Mouse (Mus musculus): ENCODE measurements around the gene Prr5l. TPM values are rescaled to one million over a fixed set of nuclear protein-coding genes. Genes with fewer than 3 reads are reported as not detected.
A peak's percentile ranks its signal among the peaks of the same experiment; 100 is the strongest.
"Not testable (repeated sequence)": the region's sequence is repeated elsewhere in the genome, so short reads cannot be mapped to it uniquely, and the experiment has no call there.

Gene Prr5l
- total RNA-seq, 2 experiments from 2014 or later: 3.7 to 7.0 TPM

- DNase-seq (ENCODE audit: low spot score in 2 of 2): no peak
Measured at GRCm38 (mm10) chr2:101763503-101763902, 119.3 kb downstream of the Prr5l start.

GRCm38 (mm10) chr2:101762955-101763386 is 119.9 kb downstream of the Prr5l start:
- DNase-seq (ENCODE audit: low spot score in 2 of 2): no peak

GRCm38 (mm10) chr2:101762405-101762804 is 120.4 kb downstream of the Prr5l start:
- no peak for DNase-seq (ENCODE audit: low spot score in 2 of 2)

GRCm38 (mm10) chr2:101761898-101762297 is 120.9 kb downstream of the Prr5l start:
- no peak for DNase-seq (ENCODE audit: low spot score in 2 of 2)

GRCm38 (mm10) chr2:101759523-101760277 is 123.1 kb downstream of the Prr5l start:
- DNase-seq (ENCODE audit: low spot score in 2 of 2): peak in 1 of 2 experiments; percentile 20

- no peak for DNase-seq (ENCODE audit: low spot score in 2 of 2)
Measured at GRCm38 (mm10) chr2:101757806-101758205, 125.0 kb downstream of the Prr5l start.

GRCm38 (mm10) chr2:101756069-101756753 is 126.6 kb downstream of the Prr5l start:
- no peak for DNase-seq (ENCODE audit: low spot score in 2 of 2)

- DNase-seq (ENCODE audit: low spot score in 2 of 2): no peak
Measured at GRCm38 (mm10) chr2:101754939-101755555, 127.8 kb downstream of the Prr5l start.

GRCm38 (mm10) chr2:101754428-101754827 is 128.4 kb downstream of the Prr5l start:
- no peak for DNase-seq (ENCODE audit: low spot score in 2 of 2)

- DNase-seq (ENCODE audit: low spot score in 2 of 2): no peak
Measured at GRCm38 (mm10) chr2:101752979-101753378, 129.8 kb downstream of the Prr5l start.

- no peak for DNase-seq (ENCODE audit: low spot score in 2 of 2)
Measured at GRCm38 (mm10) chr2:101752402-101752801, 130.4 kb downstream of the Prr5l start.

- no peak for DNase-seq (ENCODE audit: low spot score in 2 of 2)
Measured at GRCm38 (mm10) chr2:101751236-101751922, 131.4 kb downstream of the Prr5l start.

GRCm38 (mm10) chr2:101746537-101746936 is 136.3 kb downstream of the Prr5l start:
- DNase-seq (ENCODE audit: low spot score in 2 of 2): no peak

- DNase-seq (ENCODE audit: low spot score in 2 of 2): not testable (repeated sequence)
Measured at GRCm38 (mm10) chr2:101745656-101746055, 137.2 kb downstream of the Prr5l start.

- no peak for DNase-seq (ENCODE audit: low spot score in 2 of 2)
Measured at GRCm38 (mm10) chr2:101742072-101742860, 140.6 kb downstream of the Prr5l start.

- no peak for DNase-seq (ENCODE audit: low spot score in 2 of 2)
Measured at GRCm38 (mm10) chr2:101741653-101742052, 141.2 kb downstream of the Prr5l start.

GRCm38 (mm10) chr2:101739914-101740313 is 142.9 kb downstream of the Prr5l start:
- no peak for DNase-seq (ENCODE audit: low spot score in 2 of 2)

- DNase-seq (ENCODE audit: low spot score in 2 of 2): peak in 1 of 2 experiments; percentile 13
Measured at GRCm38 (mm10) chr2:101733564-101733963, 149.3 kb downstream of the Prr5l start.

GRCm38 (mm10) chr2:101732777-101733210 is 150.0 kb downstream of the Prr5l start:
- DNase-seq (ENCODE audit: low spot score in 2 of 2): no peak

- DNase-seq (ENCODE audit: low spot score in 2 of 2): no peak
Measured at GRCm38 (mm10) chr2:101730972-101731371, 151.9 kb downstream of the Prr5l start.
